Mouse (Mus musculus): ENCODE results near the gene Elf2.

GRCm38 (mm10) chr3:51249460-51249859 lies 91.0 kb downstream of the Elf2 start:
- TF ChIP-seq CTCF (IDR thresholded peaks at IDR 0.05; ENCODE audit: low read depth), result no peak
- TF ChIP-seq EP300 (IDR thresholded peaks at IDR 0.05; ENCODE audit: low read depth), result no peak
